Mouse (Mus musculus) embryonic facial prominence, embryonic 15.5 days (tissue): ENCODE data around the gene Gm16451. TPM values are rescaled to one million over a fixed set of nuclear protein-coding genes. Genes with fewer than 3 reads are reported as not detected.
"Not testable (repeated sequence)": the region's sequence is repeated elsewhere in the genome, so short reads cannot be mapped to it uniquely, and the experiment has no call there.

Experiments used
- ATAC-seq: fragments of 200-750 bp; cut with Nextera tagmentation; 2 replicates; pipeline ENCODE4 v1.8.0; 2017; ENCODE audit warnings: low read depth, moderate TSS enrichment; ENCODE audit not compliant: insufficient number of reproducible peaks, low FRiP score, low TSS enrichment
- H3K27ac ChIP-seq: fragments of 300-500 bp; sonication (generic); replicated peaks from 2 replicates; pipeline ENCODE4 v1.5.1; 2015; ENCODE audit warnings: mild to moderate bottlenecking, inconsistent platforms
- H3K27me3 ChIP-seq: fragments of 300-500 bp; sonication (generic); 2 replicates; pipeline ENCODE4 v1.6.1; 2015; ENCODE audit warnings: inconsistent platforms
- H3K36me3 ChIP-seq: fragments of 300-500 bp; sonication (generic); 2 replicates; pipeline ENCODE4 v1.6.1; 2015; ENCODE audit warnings: mild to moderate bottlenecking, inconsistent platforms
- H3K4me1 ChIP-seq: fragments of 300-500 bp; sonication (generic); 2 replicates; pipeline ENCODE4 v1.6.1; 2015; ENCODE audit warnings: inconsistent platforms
- H3K4me2 ChIP-seq: fragments of 300-500 bp; sonication (generic); replicated peaks from 2 replicates; pipeline ENCODE4 v1.6.1; 2015; ENCODE audit warnings: mild to moderate bottlenecking, inconsistent platforms
- H3K4me3 ChIP-seq: fragments of 300-500 bp; sonication (generic); replicated peaks from 2 replicates; pipeline ENCODE4 v1.5.1; 2015; ENCODE audit warnings: mild to moderate bottlenecking, inconsistent platforms
- H3K9ac ChIP-seq: fragments of 300-500 bp; sonication (generic); 2 replicates; pipeline ENCODE4 v1.6.1; 2015; ENCODE audit warnings: inconsistent platforms
- H3K9me3 ChIP-seq: fragments of 300-500 bp; sonication (generic); replicated peaks from 2 replicates; pipeline ENCODE4 v1.6.1; 2016; ENCODE audit warnings: inconsistent platforms
- WGBS: fragments of 180-500 bp; shearing (Covaris S2); methylation state at CpG from one replicate; pipeline ENCODE4 v1.1.7; 2015; 5-methylcytosine and 5-hydroxymethylcytosine counted together
- polyA plus RNA-seq: library from polyadenylated mRNA; unstranded; fragments of >200 nt; fragmentation: Nextera tagmentation; extraction: Ambion mirVana; gene quantifications from 2 replicates; pipeline ENCODE4 v1.2.1, GENCODE M21; 2015

The Gm16451 gene
- not detected in 2 replicates for polyA plus RNA-seq

GRCm38 (mm10) chr7:22118145-22118544 is at the start of gene Gm16451:
Gene Gm16451, minus strand, starts transcription at chr7:22118245.
- H3K4me3 ChIP-seq, H3K4me1 ChIP-seq, H3K27ac ChIP-seq, H3K9ac ChIP-seq, ATAC-seq, H3K36me3 ChIP-seq, H3K27me3 ChIP-seq, H3K9me3 ChIP-seq, H3K4me2 ChIP-seq: not testable (repeated sequence)
- no CpG with 5 or more reads among the region's 2 CpGs for WGBS

DNA sequence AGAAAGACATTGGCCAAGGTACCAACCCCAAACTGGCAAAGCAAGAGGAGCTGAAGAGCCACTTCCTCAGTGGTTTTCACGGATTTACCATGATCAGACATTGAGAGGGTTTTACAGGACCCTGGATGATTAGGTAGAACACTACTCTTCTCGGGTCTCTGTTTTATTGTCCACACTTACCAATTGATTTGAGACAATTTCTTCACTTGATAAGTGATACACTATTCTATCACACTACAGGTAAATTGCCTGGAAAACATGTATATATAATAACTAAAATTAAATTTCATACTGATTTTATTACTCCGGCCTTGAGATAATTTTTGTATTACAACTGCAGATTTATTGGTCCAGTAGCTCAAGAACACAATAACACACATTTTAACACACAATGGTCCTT is 45.9 kb upstream of the Gm16451 start, which contains the start of gene Vmn1r142:
TSS of gene Vmn1r142 (minus strand) at position 101 of the 400 bp plus-strand sequence.
- not testable (repeated sequence) for H3K9me3 ChIP-seq, H3K4me2 ChIP-seq, H3K27ac ChIP-seq, H3K4me1 ChIP-seq, H3K4me3 ChIP-seq, H3K9ac ChIP-seq, H3K27me3 ChIP-seq, H3K36me3 ChIP-seq, ATAC-seq
- no CpG with 5 or more reads among the region's 3 CpGs for WGBS

GRCm38 (mm10) chr7:22134641-22135040 is 16.6 kb upstream of the Gm16451 start, which contains the start of gene Gm10666:
Gene Gm10666, minus strand, starts transcription at chr7:22134741.
- not testable (repeated sequence) for H3K4me2 ChIP-seq, H3K4me1 ChIP-seq, H3K9me3 ChIP-seq, ATAC-seq, H3K36me3 ChIP-seq, H3K9ac ChIP-seq, H3K27me3 ChIP-seq, H3K4me3 ChIP-seq, H3K27ac ChIP-seq
- WGBS: no CpG with 5 or more reads among the region's 5 CpGs

GRCm38 (mm10) chr7:22068757-22069156 is 49.3 kb downstream of the Gm16451 start, which contains the start of gene Vmn1r139:
Gene Vmn1r139, plus strand, starts transcription at chr7:22069057.
- H3K4me2 ChIP-seq, H3K9ac ChIP-seq, H3K9me3 ChIP-seq, H3K27ac ChIP-seq, H3K4me1 ChIP-seq, H3K27me3 ChIP-seq, ATAC-seq, H3K4me3 ChIP-seq, H3K36me3 ChIP-seq: not testable (repeated sequence)
- no CpG with 5 or more reads among the region's 7 CpGs for WGBS

Other genes starting within 250 kb of the Gm16451 start
- gene Gm5891, start 197.0 kb downstream of the Gm16451 start, polyA plus RNA-seq: not detected in 2 replicates
- gene Vmn1r137, start 123.7 kb downstream of the Gm16451 start, polyA plus RNA-seq: not detected in 2 replicates
- not detected in 2 replicates for gene Vmn1r138, start 89.3 kb downstream of the Gm16451 start, polyA plus RNA-seq
- not detected in 2 replicates for gene Gm6176, start 61.9 kb downstream of the Gm16451 start, polyA plus RNA-seq
- not detected in 2 replicates for gene Vmn1r139, start 49.2 kb downstream of the Gm16451 start, polyA plus RNA-seq
- gene Gm10666, start 16.5 kb upstream of the Gm16451 start, polyA plus RNA-seq: not detected in 2 replicates
- gene Vmn1r142, start 45.8 kb upstream of the Gm16451 start, polyA plus RNA-seq: not detected in 2 replicates
- gene Vmn1r143, start 71.1 kb upstream of the Gm16451 start, polyA plus RNA-seq: not detected in 2 replicates
- not detected in 2 replicates for gene Gm8653, start 83.0 kb upstream of the Gm16451 start, polyA plus RNA-seq
- gene Gm8453, start 111.2 kb upstream of the Gm16451 start, polyA plus RNA-seq: not detected in 2 replicates
- gene Gm4187, start 211.5 kb upstream of the Gm16451 start, polyA plus RNA-seq: not detected in 2 replicates